Comparison of ENCODE assay signal across 20 mouse cellular contexts in the genomic region with DNA sequence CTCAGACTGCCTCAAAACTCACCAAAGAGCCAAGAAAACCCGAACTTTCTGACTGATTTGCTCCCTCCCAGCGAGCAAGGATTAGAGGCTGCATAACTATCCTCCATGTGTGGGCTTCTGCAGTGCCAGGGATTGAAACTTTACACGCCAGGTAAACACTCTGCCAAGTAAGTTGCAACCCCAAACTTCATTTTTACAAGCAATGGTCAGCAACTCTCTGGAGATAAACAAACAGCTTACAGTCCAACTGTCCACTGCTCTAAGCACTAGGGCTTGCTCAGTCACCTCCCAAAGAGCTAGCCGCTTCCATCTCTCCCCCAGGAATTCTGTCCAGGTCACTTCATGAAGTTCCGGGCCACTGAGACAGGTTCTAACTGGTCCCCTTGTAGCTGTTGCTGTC. TPM values are rescaled to one million over a fixed set of nuclear protein-coding genes. Genes with fewer than 3 reads are reported as not detected.
DNase-seq lines count a peak whose midpoint lies in the region; ATAC-seq and TF ChIP-seq lines count a peak whose summit lies in the region.
"Had no signal": no experiment of that assay in that cellular context is flagged by ENCODE, and none has a peak within 500 bp of the region (broad histone marks: within the 10 kb centered on the region; RNA-seq: fewer than 3 reads in every experiment).

No protein-coding gene starts in this region.

- no peak for TF ChIP-seq POLR2A in lung, adult 2 months (IDR thresholded peaks at IDR 0.05; ENCODE audit: borderline replicate concordance, extremely low read depth, low read depth, low read length)

- H3K27me3 ChIP-seq in heart, embryonic 12.5 days (replicated peaks): no peaks in the 10 kb centered on the region
- H3K27me3 ChIP-seq in lung, postnatal 0 days (replicated peaks; ENCODE audit: insufficient read depth, low read length): no peaks in the 10 kb centered on the region
- no peaks in the 10 kb centered on the region for H3K27me3 ChIP-seq in liver, embryonic 16.5 days (ENCODE audit: control insufficient read depth, insufficient read depth, low read depth, low read length)
- H3K27me3 ChIP-seq: limb, embryonic 15.5 days; midbrain, embryonic 13.5 days had no signal

- no peak overlapping the region for H3K9ac ChIP-seq in heart, embryonic 12.5 days
- no peak overlapping the region for H3K9ac ChIP-seq in lung, postnatal 0 days (replicated peaks; ENCODE audit: low read depth)
- peak overlapping the region; percentile 0; the same call in 1 of the 2 replicates for H3K9ac ChIP-seq in liver, embryonic 16.5 days (ENCODE audit: low read depth, low read length)
- H3K9ac ChIP-seq: forebrain, postnatal 0 days; limb, embryonic 15.5 days; midbrain, embryonic 13.5 days had no signal

- 95% methylated on average over 5 of the region's 5 CpGs for WGBS in heart, embryonic 12.5 days
- WGBS in lung, postnatal 0 days: 87% methylated on average over 5 of the region's 5 CpGs
- WGBS in lung, adult 2 months: 70% methylated on average over 5 of the region's 5 CpGs
- 83% methylated on average over 5 of the region's 5 CpGs for WGBS in liver, embryonic 16.5 days (ENCODE audit: insufficient replicate concordance)

- no peak for ATAC-seq in heart, embryonic 12.5 days (ENCODE audit: insufficient number of reproducible peaks, low FRiP score)
- no peak for ATAC-seq in lung, postnatal 0 days
- ATAC-seq in liver, embryonic 16.5 days (ENCODE audit: low read depth): no peak
- ATAC-seq: forebrain, postnatal 0 days; midbrain, embryonic 13.5 days had no signal

- H3K4me3 ChIP-seq in heart, embryonic 12.5 days: no peak overlapping the region
- no peak overlapping the region for H3K4me3 ChIP-seq in lung, postnatal 0 days (ENCODE audit: low read depth, low read length)
- no peak overlapping the region for H3K4me3 ChIP-seq in lung, adult 2 months (replicated peaks; ENCODE audit: extremely low read depth, low read depth, low read length)
- no peak overlapping the region for H3K4me3 ChIP-seq in liver, embryonic 16.5 days (ENCODE audit: low read depth, low read length)
- H3K4me3 ChIP-seq: limb, embryonic 15.5 days; midbrain, embryonic 13.5 days; myocyte had no signal

- no peak for TF ChIP-seq CTCF in lung, postnatal 0 days (IDR thresholded peaks at IDR 0.05)
- TF ChIP-seq CTCF in lung, adult 2 months (IDR thresholded peaks at IDR 0.05; ENCODE audit: insufficient read depth, low read length): no peak

- no peaks in the 10 kb centered on the region for H3K9me3 ChIP-seq in heart, embryonic 12.5 days (replicated peaks)
- no peaks in the 10 kb centered on the region for H3K9me3 ChIP-seq in lung, postnatal 0 days (ENCODE audit: low read length)
- H3K9me3 ChIP-seq in liver, embryonic 16.5 days (replicated peaks; ENCODE audit: control insufficient read depth, low read length): no peaks in the 10 kb centered on the region
- H3K9me3 ChIP-seq: limb, embryonic 15.5 days; midbrain, embryonic 13.5 days had no signal

- peaks cover 3% of the 10 kb centered on the region; the same call in 1 of the 2 replicates for H3K36me3 ChIP-seq in heart, embryonic 12.5 days
- no peaks in the 10 kb centered on the region for H3K36me3 ChIP-seq in lung, postnatal 0 days (ENCODE audit: insufficient read depth, low read length)
- peaks cover 39% of the 10 kb centered on the region for H3K36me3 ChIP-seq in liver, embryonic 16.5 days (ENCODE audit: control insufficient read depth, insufficient read depth)
- H3K36me3 ChIP-seq: limb, embryonic 15.5 days had no signal

- no peak for TF ChIP-seq EP300 in lung, postnatal 0 days (IDR thresholded peaks at IDR 0.05)

- H3K27ac ChIP-seq in heart, embryonic 12.5 days (ENCODE audit: poor library complexity, severe bottlenecking): peak overlapping the region; percentile 74
- peak overlapping the region; percentile 75 for H3K27ac ChIP-seq in lung, postnatal 0 days (ENCODE audit: low read length)
- peak overlapping the region; percentile 99 for H3K27ac ChIP-seq in liver, embryonic 16.5 days (ENCODE audit: low read length)
- H3K27ac ChIP-seq: midbrain, embryonic 13.5 days had no signal

- H3K4me2 ChIP-seq in heart, embryonic 12.5 days: peak overlapping the region; percentile 23
- H3K4me2 ChIP-seq in lung, postnatal 0 days (replicated peaks; ENCODE audit: low read depth, low read length): no peak overlapping the region
- H3K4me2 ChIP-seq in liver, embryonic 16.5 days (ENCODE audit: low read depth, low read length): peak overlapping the region; percentile 75; the same call in 1 of the 2 replicates
- H3K4me2 ChIP-seq: limb, embryonic 15.5 days; midbrain, embryonic 13.5 days had no signal

- peaks cover 46% of the 10 kb centered on the region for H3K4me1 ChIP-seq in heart, embryonic 12.5 days (replicated peaks)
- peaks cover 16% of the 10 kb centered on the region for H3K4me1 ChIP-seq in lung, postnatal 0 days (ENCODE audit: insufficient read depth, low read depth, low read length)
- H3K4me1 ChIP-seq in lung, adult 2 months (ENCODE audit: control insufficient read depth, insufficient read depth, low read length): peaks cover 15% of the 10 kb centered on the region
- peaks cover 81% of the 10 kb centered on the region for H3K4me1 ChIP-seq in liver, embryonic 16.5 days (ENCODE audit: control insufficient read depth, low read depth, low read length)

- DNase-seq in heart, postnatal 4 days: no peak
- DNase-seq in lung, postnatal 0 days (ENCODE audit: low spot score): no peak
- DNase-seq in lung, adult 2 months: no peak
- no peak for DNase-seq in left cerebral cortex, adult 11 months (ENCODE audit: low spot score)
- no peak for DNase-seq in layer of hippocampus, adult 8-10 months (ENCODE audit: low spot score in 2 of 2)
- DNase-seq: cerebellum, adult 9-10 months; forebrain, postnatal 0 days; gastrocnemius, postnatal 25 days; kidney, postnatal 10 days; layer of hippocampus, adult 9-11 months; retina, postnatal 1 day; thymus, postnatal 36 days had no signal

RNA-seq across cellular contexts. Expression of a gene that starts 28.7 kb away (rescaled TPM):
- polyA plus RNA-seq in heart, embryonic 12.5 days (2016; fragmentation: Nextera tagmentation; extraction: Ambion mirVana): 11.0 and 11.3 TPM in 2 replicates
- 10 to 100 TPM; 22.3 to 23.1 TPM for total RNA-seq in heart, postnatal 4 days (2021)
- 10.5 and 10.9 TPM in 2 replicates for polyA plus RNA-seq in lung, postnatal 0 days (2015; fragmentation: Nextera tagmentation; extraction: Ambion mirVana)
- polyA plus RNA-seq in lung, adult 2 months (2012; rRNA removed): 25.8 and 28.5 TPM in 2 replicates
- polyA plus RNA-seq in liver, embryonic 16.5 days (2015; fragmentation: Nextera tagmentation; extraction: Ambion mirVana): 44.3 and 50.1 TPM in 2 replicates
- total RNA-seq in layer of hippocampus, adult 8-10 months (2022): 10 to 100 TPM; 24.0 to 28.4 (median 26.2) TPM

RNA-seq across cellular contexts. Expression of a gene that starts 29.1 kb away (rescaled TPM):
- polyA plus RNA-seq in heart, embryonic 12.5 days (2016; fragmentation: Nextera tagmentation; extraction: Ambion mirVana): 0.14 and 0.15 TPM in 2 replicates
- not detected for total RNA-seq in heart, postnatal 4 days (2021)
- polyA plus RNA-seq in lung, postnatal 0 days (2015; fragmentation: Nextera tagmentation; extraction: Ambion mirVana): 2.9 and 3.7 TPM in 2 replicates
- polyA plus RNA-seq in lung, adult 2 months (2012; rRNA removed): 1.0 and 2.2 TPM in 2 replicates
- polyA plus RNA-seq in liver, embryonic 16.5 days (2015; fragmentation: Nextera tagmentation; extraction: Ambion mirVana): 0.07 TPM in 2 replicates
- under 1 TPM in 3 of 4 experiments, not detected in 1; 0.18 to 0.49 (median 0.31) TPM for total RNA-seq in layer of hippocampus, adult 8-10 months (2022)
- total RNA-seq: gastrocnemius, postnatal 25 days; hematopoietic stem cell, adult 5-6 weeks had no signal
- polyA plus RNA-seq: intestine, embryonic 14.5 days; small intestine, adult 2 months had no signal

RNA-seq across cellular contexts. Expression of a gene that starts 39.9 kb away (rescaled TPM):
- polyA plus RNA-seq in heart, embryonic 12.5 days (2016; fragmentation: Nextera tagmentation; extraction: Ambion mirVana): 10.2 and 10.9 TPM in 2 replicates
- 1 to 10 TPM; 4.6 to 4.9 TPM for total RNA-seq in heart, postnatal 4 days (2021)
- polyA plus RNA-seq in lung, postnatal 0 days (2015; fragmentation: Nextera tagmentation; extraction: Ambion mirVana): 19.5 and 24.4 TPM in 2 replicates
- 12.2 and 14.8 TPM in 2 replicates for polyA plus RNA-seq in lung, adult 2 months (2012; rRNA removed)
- 1.6 and 1.8 TPM in 2 replicates for polyA plus RNA-seq in liver, embryonic 16.5 days (2015; fragmentation: Nextera tagmentation; extraction: Ambion mirVana)
- 10 to 100 TPM; 17.8 to 21.3 (median 19.8) TPM for total RNA-seq in layer of hippocampus, adult 8-10 months (2022)

RNA-seq across cellular contexts. Expression of a gene that starts 54.7 kb away (rescaled TPM):
- 42.8 and 46.9 TPM in 2 replicates for polyA plus RNA-seq in heart, embryonic 12.5 days (2016; fragmentation: Nextera tagmentation; extraction: Ambion mirVana)
- 10 to 100 TPM; 16.8 to 18.4 TPM for total RNA-seq in heart, postnatal 4 days (2021)
- 14.3 and 15.9 TPM in 2 replicates for polyA plus RNA-seq in lung, postnatal 0 days (2015; fragmentation: Nextera tagmentation; extraction: Ambion mirVana)
- 12.0 and 17.4 TPM in 2 replicates for polyA plus RNA-seq in lung, adult 2 months (2012; rRNA removed)
- polyA plus RNA-seq in liver, embryonic 16.5 days (2015; fragmentation: Nextera tagmentation; extraction: Ambion mirVana): 19.1 and 20.5 TPM in 2 replicates
- 10 to 100 TPM; 11.6 to 18.5 (median 14.0) TPM for total RNA-seq in layer of hippocampus, adult 8-10 months (2022)

RNA-seq across cellular contexts. Expression of a gene that starts 56.5 kb away (rescaled TPM):
- 53.8 and 59.3 TPM in 2 replicates for polyA plus RNA-seq in heart, embryonic 12.5 days (2016; fragmentation: Nextera tagmentation; extraction: Ambion mirVana)
- total RNA-seq in heart, postnatal 4 days (2021): 10 to 100 TPM; 26.4 to 29.3 TPM
- 46.3 and 50.1 TPM in 2 replicates for polyA plus RNA-seq in lung, postnatal 0 days (2015; fragmentation: Nextera tagmentation; extraction: Ambion mirVana)
- 54.9 and 60.8 TPM in 2 replicates for polyA plus RNA-seq in lung, adult 2 months (2012; rRNA removed)
- 25.4 and 26.4 TPM in 2 replicates for polyA plus RNA-seq in liver, embryonic 16.5 days (2015; fragmentation: Nextera tagmentation; extraction: Ambion mirVana)
- 10 to 100 TPM; 36.4 to 39.7 (median 38.3) TPM for total RNA-seq in layer of hippocampus, adult 8-10 months (2022)
